In the genomic region with DNA sequence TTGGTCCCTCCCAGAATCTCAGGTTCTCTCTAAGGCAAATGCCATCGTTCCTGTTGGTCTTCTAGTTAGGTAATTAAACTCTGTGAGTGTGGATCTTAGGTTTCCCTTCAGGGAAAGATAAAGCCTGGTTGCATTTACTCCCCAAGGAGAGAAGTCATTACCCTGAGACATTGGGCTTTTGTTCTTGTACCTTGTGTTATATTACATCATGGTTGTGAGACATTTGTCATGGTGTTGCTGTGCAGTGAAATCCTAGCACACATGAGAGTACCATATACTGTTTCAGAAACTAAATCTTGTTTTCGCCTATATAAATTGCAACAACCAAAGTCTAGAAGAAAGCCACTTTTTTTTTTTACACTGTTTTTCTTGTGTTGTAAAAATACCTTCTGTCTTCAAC, we compare ENCODE assay signal across 18 mouse cellular contexts.
"Had no signal": no experiment of that assay in that cellular context is flagged by ENCODE, and none has a peak within 500 bp of the region (broad histone marks: within the 10 kb centered on the region; RNA-seq: fewer than 3 reads in every experiment).

No protein-coding gene starts in this region.

- H3K27me3 ChIP-seq: midbrain, embryonic 13.5 days; neural tube, embryonic 13.5 days; neural tube, embryonic 15.5 days had no signal

- H3K4me2 ChIP-seq: lung, embryonic 14.5 days; midbrain, embryonic 13.5 days; neural tube, embryonic 13.5 days; neural tube, embryonic 15.5 days had no signal

- H3K9ac ChIP-seq: lung, embryonic 14.5 days; midbrain, embryonic 13.5 days; neural tube, embryonic 13.5 days; neural tube, embryonic 15.5 days had no signal

- H3K4me3 ChIP-seq: midbrain, embryonic 10.5 days; midbrain, embryonic 13.5 days; myocyte; neural tube, embryonic 13.5 days; neural tube, embryonic 15.5 days had no signal

- H3K27ac ChIP-seq: midbrain, embryonic 10.5 days; midbrain, embryonic 13.5 days; neural tube, embryonic 13.5 days; neural tube, embryonic 15.5 days had no signal

- DNase-seq: lung, adult 18-20 months; lung, embryonic 14.5 days; lung, postnatal 10 days; lung, postnatal 4 days; retina, postnatal 1 day; right cerebral cortex, adult 18-20 months; right cerebral cortex, postnatal 25 days; right cerebral cortex, postnatal 4 days; spleen, adult 18-20 months; thymus, adult 18-20 months; thymus, postnatal 14 days; thymus, postnatal 36 days had no signal

- ATAC-seq: midbrain, embryonic 13.5 days; midbrain, embryonic 16.5 days had no signal

- H3K36me3 ChIP-seq: midbrain, embryonic 10.5 days; midbrain, embryonic 13.5 days; neural tube, embryonic 13.5 days; neural tube, embryonic 15.5 days had no signal

- H3K9me3 ChIP-seq: midbrain, embryonic 10.5 days; midbrain, embryonic 13.5 days; neural tube, embryonic 13.5 days; neural tube, embryonic 15.5 days had no signal
